Mouse (Mus musculus): ENCODE data around the gene Bora. TPM values are rescaled to one million over a fixed set of nuclear protein-coding genes. Genes with fewer than 3 reads are reported as not detected.

Gene Bora
- polyA plus RNA-seq, 1 experiment from 2014 or later, result 74.0 TPM

DNA sequence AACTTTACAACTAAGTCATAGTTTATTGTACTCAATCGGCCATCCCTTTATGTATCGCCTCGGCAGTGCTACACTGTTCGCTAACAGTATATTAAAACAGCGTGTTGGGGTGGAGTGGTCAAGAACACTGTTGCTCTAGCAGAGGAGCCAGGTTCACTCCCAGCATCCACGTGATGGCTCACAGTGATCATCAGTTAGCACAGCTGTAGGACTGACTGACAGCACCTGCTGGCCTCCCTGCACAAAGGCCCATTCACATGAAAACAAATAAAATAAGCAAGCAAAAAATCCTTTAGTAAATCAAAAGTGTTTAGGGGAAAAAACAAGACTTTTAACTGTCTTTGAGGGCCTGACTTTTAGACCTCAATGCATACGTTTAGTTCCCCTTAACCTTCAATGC lies 42.9 kb downstream of the Bora start:
- 90% methylated on average over 7 of the region's 7 CpGs for WGBS
- H3K36me3 ChIP-seq (replicated peaks; ENCODE audit: control insufficient read depth, insufficient read depth, low read depth, low read length), result peaks cover 2% of the 10 kb centered on the region; the same call in 1 of the 2 replicates
- no peaks in the 10 kb centered on the region for H3K9me3 ChIP-seq (replicated peaks; ENCODE audit: control insufficient read depth, low read length)
- H3K4me3 ChIP-seq (ENCODE audit: low read depth, low read length), result no peak overlapping the region
- no peaks in the 10 kb centered on the region for H3K27me3 ChIP-seq (ENCODE audit: control insufficient read depth, insufficient read depth, low read length)
- no peaks in the 10 kb centered on the region for H3K4me1 ChIP-seq (ENCODE audit: control insufficient read depth, insufficient read depth, low read length)
- DNase-seq (ENCODE audit: low spot score) (no peak), ATAC-seq (replicated peaks; ENCODE audit: insufficient number of reproducible peaks, low FRiP score, low TSS enrichment, low read depth) (no peak)
- no peak overlapping the region for H3K27ac ChIP-seq (replicated peaks; ENCODE audit: low read depth, low read length)
- no peak overlapping the region for H3K4me2 ChIP-seq (ENCODE audit: low read depth, low read length)
- no peak overlapping the region for H3K9ac ChIP-seq (replicated peaks; ENCODE audit: low read length)

- ATAC-seq (replicated peaks; ENCODE audit: insufficient number of reproducible peaks, low FRiP score, low TSS enrichment, low read depth) (peak; percentile 99), DNase-seq (ENCODE audit: low spot score) (peak; percentile 99)
- H3K27ac ChIP-seq (replicated peaks; ENCODE audit: low read depth, low read length), result peak within 1 kb of the TSS; percentile 59
- no peaks in the 10 kb centered on the region; the same call in 1 of the 2 replicates for H3K4me1 ChIP-seq (ENCODE audit: control insufficient read depth, insufficient read depth, low read length)
- peak within 1 kb of the TSS; percentile 93 for H3K4me3 ChIP-seq (ENCODE audit: low read depth, low read length)
- peak within 1 kb of the TSS; percentile 94 for H3K9ac ChIP-seq (replicated peaks; ENCODE audit: low read length)
- WGBS, result under 1% methylated on average over 73 of the region's 73 CpGs
- no peaks in the 10 kb centered on the region for H3K27me3 ChIP-seq (ENCODE audit: control insufficient read depth, insufficient read depth, low read length)
- peak within 1 kb of the TSS; percentile 63 for H3K4me2 ChIP-seq (ENCODE audit: low read depth, low read length)
- H3K36me3 ChIP-seq (replicated peaks; ENCODE audit: control insufficient read depth, insufficient read depth, low read depth, low read length), result no peaks in the 10 kb centered on the region; the same call in none of the 2 replicates
- no peaks in the 10 kb centered on the region for H3K9me3 ChIP-seq (replicated peaks; ENCODE audit: control insufficient read depth, low read length)
Observed at GRCm38 (mm10) chr14:99099267-99099966, 53.4 kb downstream of the Bora start, which contains the start of the genes Pibf1 and Dis3. TSS of gene Pibf1 (plus strand) at chr14:99099424. TSS of gene Dis3 (minus strand) at chr14:99099770.

DNA sequence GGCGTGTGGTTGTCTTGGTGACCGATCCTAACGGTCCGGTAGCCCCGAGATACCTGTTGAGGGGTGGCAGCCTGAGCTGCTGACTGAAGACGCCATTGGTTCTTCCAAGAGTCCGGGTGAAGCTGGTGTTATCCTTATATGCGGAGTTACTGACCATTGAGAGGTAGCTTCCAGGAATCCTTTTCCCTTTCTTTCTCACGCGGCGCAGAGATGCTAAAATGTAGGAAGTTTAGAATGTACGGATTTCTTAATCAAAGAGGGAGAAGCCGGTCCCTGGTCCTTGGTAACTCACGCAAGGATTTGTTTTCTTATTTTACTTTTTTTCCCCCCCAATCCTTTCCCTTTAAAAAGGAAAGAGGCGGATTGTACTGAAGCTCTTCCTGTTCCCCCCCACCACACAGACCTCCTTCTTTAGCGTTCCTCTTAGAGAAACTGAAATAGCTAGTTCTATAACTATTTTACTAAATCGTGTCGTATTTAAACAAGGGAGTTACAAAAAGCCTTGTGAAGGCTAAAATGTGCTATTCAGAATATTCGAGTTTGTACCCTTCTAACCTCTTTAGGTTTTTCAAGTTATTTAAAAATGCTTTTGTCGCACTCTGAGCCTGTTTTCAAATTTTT lies 54.1 kb downstream of the Bora start:
- H3K36me3 ChIP-seq (replicated peaks; ENCODE audit: control insufficient read depth, insufficient read depth, low read depth, low read length), result no peaks in the 10 kb centered on the region; the same call in none of the 2 replicates
- peak overlapping the region; percentile 46 for H3K9ac ChIP-seq (replicated peaks; ENCODE audit: low read length)
- no peaks in the 10 kb centered on the region for H3K27me3 ChIP-seq (ENCODE audit: control insufficient read depth, insufficient read depth, low read length)
- 6% methylated on average over 20 of the region's 20 CpGs for WGBS
- ATAC-seq (replicated peaks; ENCODE audit: insufficient number of reproducible peaks, low FRiP score, low TSS enrichment, low read depth) (no peak), DNase-seq (ENCODE audit: low spot score) (no peak)
- peak overlapping the region; percentile 93 for H3K4me3 ChIP-seq (ENCODE audit: low read depth, low read length)
- H3K27ac ChIP-seq (replicated peaks; ENCODE audit: low read depth, low read length), result no peak overlapping the region
- H3K9me3 ChIP-seq (replicated peaks; ENCODE audit: control insufficient read depth, low read length), result no peaks in the 10 kb centered on the region
- H3K4me1 ChIP-seq (ENCODE audit: control insufficient read depth, insufficient read depth, low read length), result no peaks in the 10 kb centered on the region; the same call in 1 of the 2 replicates
- peak overlapping the region; percentile 45 for H3K4me2 ChIP-seq (ENCODE audit: low read depth, low read length)

DNA sequence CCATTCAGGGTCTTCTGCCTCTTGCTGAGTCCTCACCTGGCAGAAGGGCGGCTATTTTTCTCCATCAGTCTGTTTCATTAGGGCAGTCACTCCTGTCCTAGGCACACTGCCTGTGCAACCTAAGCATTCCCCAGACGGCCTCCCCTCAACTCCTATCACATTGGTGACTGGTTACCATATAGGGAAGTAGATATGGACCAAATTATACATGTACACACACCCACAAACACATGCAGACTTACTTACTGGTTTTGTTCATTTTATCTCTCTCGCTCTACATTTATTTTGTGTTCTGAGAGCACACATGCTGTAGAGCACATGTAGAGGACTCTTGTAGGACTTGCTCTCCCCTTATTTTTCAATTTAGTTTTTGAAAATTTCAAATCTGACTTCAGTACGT lies 57.0 kb downstream of the Bora start:
- 90% methylated on average over 4 of the region's 4 CpGs for WGBS
- Histone ChIP-seq H3K9me3 (replicated peaks; ENCODE audit: control insufficient read depth, low read length) (no peaks in the 10 kb centered on the region), H3K27me3 (ENCODE audit: control insufficient read depth, insufficient read depth, low read length) (no peaks in the 10 kb centered on the region), H3K9ac (replicated peaks; ENCODE audit: low read length) (no peak overlapping the region), H3K36me3 (replicated peaks; ENCODE audit: control insufficient read depth, insufficient read depth, low read depth, low read length) (no peaks in the 10 kb centered on the region), H3K4me3 (ENCODE audit: low read depth, low read length) (no peak overlapping the region), H3K4me2 (ENCODE audit: low read depth, low read length) (no peak overlapping the region), H3K27ac (replicated peaks; ENCODE audit: low read depth, low read length) (no peak overlapping the region), H3K4me1 (ENCODE audit: control insufficient read depth, insufficient read depth, low read length) (no peaks in the 10 kb centered on the region; the same call in 1 of the 2 replicates)
- ATAC-seq (replicated peaks; ENCODE audit: insufficient number of reproducible peaks, low FRiP score, low TSS enrichment, low read depth) (no peak), DNase-seq (ENCODE audit: low spot score) (no peak)

DNA sequence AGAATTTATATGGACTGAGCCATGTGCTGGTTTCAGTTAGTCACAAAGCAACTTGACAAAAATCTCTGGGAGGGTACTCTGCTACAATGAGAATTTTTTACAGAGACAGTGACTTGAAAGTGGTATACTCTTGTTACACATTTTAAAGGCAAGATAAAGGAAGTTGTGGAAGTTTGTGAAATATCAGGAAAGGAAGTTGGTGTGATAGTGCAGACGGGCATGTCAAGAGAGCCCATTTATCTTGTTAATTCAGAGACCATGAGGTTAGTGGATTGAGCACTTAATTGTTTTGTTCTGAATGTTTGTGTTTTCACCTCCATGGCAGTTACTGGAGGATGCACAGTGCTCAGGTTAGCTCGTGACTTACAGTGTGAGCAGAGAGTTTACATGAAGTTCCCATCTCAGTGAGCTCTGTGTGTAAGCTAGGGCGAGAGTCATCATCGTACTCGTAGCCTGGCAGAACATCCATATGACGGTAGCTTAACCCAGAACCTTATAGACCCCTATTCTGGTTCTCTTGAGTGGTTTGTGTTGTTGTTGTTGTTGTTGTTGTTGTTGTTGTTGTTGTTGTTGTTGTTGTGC lies 58.6 kb downstream of the Bora start:
- no peak for ATAC-seq (replicated peaks; ENCODE audit: insufficient number of reproducible peaks, low FRiP score, low TSS enrichment, low read depth)
- 90% methylated on average over 6 of the region's 6 CpGs for WGBS
- Histone ChIP-seq H3K4me1 (ENCODE audit: control insufficient read depth, insufficient read depth, low read length) (no peaks in the 10 kb centered on the region), H3K4me3 (ENCODE audit: low read depth, low read length) (no peak overlapping the region), H3K9me3 (replicated peaks; ENCODE audit: control insufficient read depth, low read length) (no peaks in the 10 kb centered on the region), H3K4me2 (ENCODE audit: low read depth, low read length) (no peak overlapping the region), H3K27ac (replicated peaks; ENCODE audit: low read depth, low read length) (no peak overlapping the region), H3K27me3 (ENCODE audit: control insufficient read depth, insufficient read depth, low read length) (no peaks in the 10 kb centered on the region), H3K36me3 (replicated peaks; ENCODE audit: control insufficient read depth, insufficient read depth, low read depth, low read length) (peaks cover 2% of the 10 kb centered on the region; the same call in 1 of the 2 replicates), H3K9ac (replicated peaks; ENCODE audit: low read length) (no peak overlapping the region)
- DNase-seq (ENCODE audit: low spot score), result no peak

DNA sequence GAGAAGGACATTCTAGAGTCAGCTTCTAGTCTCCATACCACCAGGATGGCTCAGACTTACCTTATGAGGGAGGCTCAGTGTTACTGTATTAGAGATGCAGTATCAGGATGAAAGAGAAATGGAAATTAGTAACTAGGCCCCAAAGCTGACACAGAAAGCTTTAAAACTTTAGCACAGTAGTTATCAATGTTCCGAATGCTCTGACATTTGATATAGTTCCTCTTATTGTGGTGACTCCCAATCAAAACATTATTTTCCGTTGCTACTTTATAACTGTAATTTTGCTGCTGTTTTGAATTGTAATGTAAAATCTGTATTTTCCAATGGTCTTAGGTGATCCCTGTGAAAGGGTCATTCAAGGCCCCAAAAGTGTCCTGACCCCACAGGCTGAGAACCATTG lies 60.6 kb downstream of the Bora start:
- Histone ChIP-seq H3K9ac (replicated peaks; ENCODE audit: low read length) (no peak overlapping the region), H3K4me3 (ENCODE audit: low read depth, low read length) (no peak overlapping the region), H3K4me2 (ENCODE audit: low read depth, low read length) (no peak overlapping the region), H3K9me3 (replicated peaks; ENCODE audit: control insufficient read depth, low read length) (no peaks in the 10 kb centered on the region), H3K4me1 (ENCODE audit: control insufficient read depth, insufficient read depth, low read length) (no peaks in the 10 kb centered on the region), H3K36me3 (replicated peaks; ENCODE audit: control insufficient read depth, insufficient read depth, low read depth, low read length) (peaks cover 2% of the 10 kb centered on the region), H3K27me3 (ENCODE audit: control insufficient read depth, insufficient read depth, low read length) (no peaks in the 10 kb centered on the region), H3K27ac (replicated peaks; ENCODE audit: low read depth, low read length) (no peak overlapping the region)
- ATAC-seq (replicated peaks; ENCODE audit: insufficient number of reproducible peaks, low FRiP score, low TSS enrichment, low read depth) (no peak), DNase-seq (ENCODE audit: low spot score) (no peak)
- WGBS, result 89% methylated on average over 2 of the region's 2 CpGs

DNA sequence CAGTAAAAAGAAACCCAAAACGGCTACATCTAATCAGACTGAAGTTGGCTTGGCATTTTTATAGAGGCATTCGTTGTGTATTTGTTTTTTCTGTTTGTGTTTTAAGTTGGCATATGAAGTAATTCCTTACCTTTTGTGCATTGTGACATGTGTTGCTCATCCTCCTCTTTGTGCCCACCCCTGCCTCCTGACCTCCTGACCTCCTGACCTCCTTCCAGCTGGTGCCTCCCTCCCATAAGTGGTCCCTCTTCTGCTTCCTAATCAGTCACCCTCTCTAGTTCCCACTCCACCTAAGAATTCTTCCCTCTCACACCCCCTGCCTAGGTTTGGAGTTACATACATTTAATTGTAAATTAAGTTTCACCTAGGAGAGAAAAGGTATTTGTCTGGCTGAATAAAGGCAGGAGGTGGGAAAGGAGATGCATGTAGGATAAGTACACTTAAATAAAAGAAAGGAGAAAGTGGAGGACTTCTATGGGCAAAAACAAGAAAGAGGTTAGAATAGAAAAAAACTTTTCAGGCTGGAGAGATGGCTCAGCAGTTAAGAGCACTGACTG lies 61.7 kb downstream of the Bora start:
- H3K36me3 ChIP-seq (replicated peaks; ENCODE audit: control insufficient read depth, insufficient read depth, low read depth, low read length), result peaks cover 2% of the 10 kb centered on the region

More for the DNA sequence above, 61.7 kb downstream of the Bora start:
- 78% methylated on average over 2 of the region's 2 CpGs for WGBS
- no peak for ATAC-seq (replicated peaks; ENCODE audit: insufficient number of reproducible peaks, low FRiP score, low TSS enrichment, low read depth)
- H3K27me3 ChIP-seq (ENCODE audit: control insufficient read depth, insufficient read depth, low read length), result no peaks in the 10 kb centered on the region
- DNase-seq (ENCODE audit: low spot score), result no peak
- H3K4me2 ChIP-seq (ENCODE audit: low read depth, low read length), result no peak overlapping the region
- no peak overlapping the region for H3K9ac ChIP-seq (replicated peaks; ENCODE audit: low read length)
- no peaks in the 10 kb centered on the region for H3K9me3 ChIP-seq (replicated peaks; ENCODE audit: control insufficient read depth, low read length)
- H3K27ac ChIP-seq (replicated peaks; ENCODE audit: low read depth, low read length), result no peak overlapping the region
- no peaks in the 10 kb centered on the region for H3K4me1 ChIP-seq (ENCODE audit: control insufficient read depth, insufficient read depth, low read length)
- H3K4me3 ChIP-seq (ENCODE audit: low read depth, low read length), result no peak overlapping the region

Measured in embryonic facial prominence, embryonic 11.5 days (tissue).